In genomic region chr1:136277366-136277765, GRCm38 (mm10) we compare ENCODE assay signal across 33 mouse cellular contexts. TPM values are rescaled to one million over a fixed set of nuclear protein-coding genes. Genes with fewer than 3 reads are reported as not detected.
"Had no signal": no experiment of that assay in that cellular context is flagged by ENCODE, and none has a peak within 500 bp of the region (broad histone marks: within the 10 kb centered on the region; RNA-seq: fewer than 3 reads in every experiment).

No protein-coding gene starts in this region.

- H3K27me3 ChIP-seq: heart, embryonic 12.5 days; hindbrain, embryonic 13.5 days; hindbrain, embryonic 15.5 days; limb, embryonic 12.5 days; liver, embryonic 13.5 days had no signal

- H3K27ac ChIP-seq: gastrocnemius, adult 2 months; heart, embryonic 10.5 days; hindbrain, embryonic 13.5 days; hindbrain, embryonic 15.5 days; hindbrain, postnatal 0 days; layer of hippocampus, adult 2 months; left cerebral cortex, adult 2 months; limb, embryonic 10.5 days; limb, embryonic 12.5 days; liver, embryonic 13.5 days had no signal

- H3K9me3 ChIP-seq: heart, embryonic 10.5 days; heart, embryonic 12.5 days; hindbrain, embryonic 13.5 days; hindbrain, embryonic 15.5 days; limb, embryonic 10.5 days; limb, embryonic 12.5 days; liver, embryonic 13.5 days had no signal

- DNase-seq: gastrocnemius, adult 2 months; gastrocnemius, postnatal 10 days; gastrocnemius, postnatal 25 days; heart, adult 18-20 months; heart, postnatal 10 days; kidney, adult 18-20 months; kidney, adult 8-10 months; kidney, postnatal 10 days; kidney, postnatal 25 days; kidney, postnatal 4 days; liver; liver, embryonic 13.5 days had no signal

- H3K4me2 ChIP-seq: heart, embryonic 12.5 days; hindbrain, embryonic 13.5 days; hindbrain, embryonic 15.5 days; limb, embryonic 12.5 days; liver, embryonic 11.5 days; liver, embryonic 13.5 days had no signal

- H3K4me3 ChIP-seq: gastrocnemius, adult 2 months; heart, embryonic 10.5 days; heart, embryonic 12.5 days; hindbrain, embryonic 13.5 days; hindbrain, embryonic 15.5 days; layer of hippocampus, adult 2 months; left cerebral cortex, adult 2 months; limb, embryonic 10.5 days; limb, embryonic 12.5 days; liver, embryonic 13.5 days had no signal

- H3K9ac ChIP-seq: heart, embryonic 12.5 days; hindbrain, embryonic 13.5 days; hindbrain, embryonic 15.5 days; limb, embryonic 12.5 days; liver, embryonic 13.5 days had no signal

- H3K4me1 ChIP-seq: hindbrain, embryonic 13.5 days; hindbrain, embryonic 15.5 days; limb, embryonic 10.5 days; limb, embryonic 12.5 days; liver, embryonic 13.5 days had no signal

- ATAC-seq: hindbrain, postnatal 0 days; intestine, postnatal 0 days had no signal

RNA-seq across cellular contexts. Expression of gene Gpr25, which starts 16.7 kb away (rescaled TPM):
- total RNA-seq: gastrocnemius, adult 2 months; gastrocnemius, postnatal 10 days; gastrocnemius, postnatal 25 days; gastrocnemius, postnatal 4 days; granulocyte monocyte progenitor cell, adult 5-6 weeks; heart, adult 18-20 months; heart, adult 8-10 months; heart, postnatal 10 days; heart, postnatal 25 days; hematopoietic stem cell, adult 5-6 weeks had no signal
- polyA plus RNA-seq: heart, embryonic 10.5 days; heart, embryonic 12.5 days; heart, embryonic 14.5 days; hindbrain, embryonic 11.5 days; intestine, embryonic 14.5 days; intestine, postnatal 0 days; kidney, embryonic 14.5 days; kidney, embryonic 16.5 days; limb, embryonic 10.5 days; limb, embryonic 12.5 days; liver, embryonic 11.5 days; liver, embryonic 13.5 days had no signal

RNA-seq across cellular contexts. Expression of gene Inava, which starts 43.3 kb away (rescaled TPM):
- total RNA-seq: gastrocnemius, adult 2 months; gastrocnemius, postnatal 25 days; granulocyte monocyte progenitor cell, adult 5-6 weeks; heart, adult 18-20 months; heart, adult 8-10 months; heart, postnatal 25 days; hematopoietic stem cell, adult 5-6 weeks had no signal
